Mouse (Mus musculus) liver, embryonic 14.5 days (tissue): ENCODE measurements around the gene Socs3. TPM values are rescaled to one million over a fixed set of nuclear protein-coding genes. Genes with fewer than 3 reads are reported as not detected.
A peak's percentile ranks its signal among the peaks of the same experiment; 100 is the strongest.

Source experiments
- ATAC-seq: fragments of 200-750 bp; cut with Nextera tagmentation; 2 replicates; pipeline ENCODE4 v1.8.0; 2017; ENCODE audit warnings: moderate number of reproducible peaks, mild to moderate bottlenecking, moderate library complexity; ENCODE audit not compliant: insufficient read depth
- DNase-seq, 3 experiments: peaks; one replicate each; pipeline ENCODE4 v3.0.0-alpha.2; 2012 to 2013; ENCODE audit warnings: low read depth in 3 of 3, low spot score in 3 of 3
- H3K27ac ChIP-seq: fragments of 300-500 bp; sonication (generic); 2 replicates; pipeline ENCODE4 v1.5.1; 2014; ENCODE audit warnings: moderate library complexity, mild to moderate bottlenecking, control low read depth, inconsistent platforms
- H3K27me3 ChIP-seq: fragments of 300-500 bp; sonication (generic); 2 replicates; pipeline ENCODE4 v1.6.1; 2014; ENCODE audit warnings: mild to moderate bottlenecking, low read length, moderate library complexity; ENCODE audit not compliant: control insufficient read depth, insufficient read depth
- H3K36me3 ChIP-seq: fragments of 300-500 bp; sonication (generic); replicated peaks from 2 replicates; pipeline ENCODE4 v1.6.1; 2014; ENCODE audit warnings: low read depth; ENCODE audit not compliant: control insufficient read depth, insufficient read depth
- H3K4me1 ChIP-seq, 2 experiments: fragments of 200-500 bp in 1 of 2; fragments of 300-500 bp in 1 of 2; sonication (generic) in 1 of 2; replicated peaks; 2 replicates each; pipeline ENCODE4 v1.6.1; 2012 to 2014; ENCODE audit warnings: antibody characterized with exemption in 1 of 2, inconsistent platforms in 1 of 2, low read length in 1 of 2; ENCODE audit not compliant: control insufficient read depth in 2 of 2, insufficient read depth in 2 of 2
- H3K4me2 ChIP-seq: fragments of 300-500 bp; sonication (generic); 2 replicates; pipeline ENCODE4 v1.6.1; 2014; ENCODE audit warnings: low read depth, mild to moderate bottlenecking, control low read depth, moderate library complexity
- H3K4me3 ChIP-seq, 2 experiments: fragments of 200-500 bp in 1 of 2; fragments of 300-500 bp in 1 of 2; sonication (generic) in 1 of 2; 2 replicates each; pipeline ENCODE4 v1.5.1; 2012 to 2014; ENCODE audit warnings: low read depth in 2 of 2, low read length in 2 of 2, mild to moderate bottlenecking in 2 of 2, control low read depth in 1 of 2, inconsistent platforms in 1 of 2, moderate library complexity in 1 of 2; ENCODE audit not compliant: insufficient read depth in 1 of 2
- H3K9ac ChIP-seq: fragments of 300-500 bp; sonication (generic); replicated peaks from 2 replicates; pipeline ENCODE4 v1.6.1; 2014; ENCODE audit warnings: mild to moderate bottlenecking, control low read depth, moderate library complexity
- H3K9me3 ChIP-seq: fragments of 300-500 bp; sonication (generic); 2 replicates; pipeline ENCODE4 v1.6.1; 2016; ENCODE audit warnings: low read length, mixed read lengths; ENCODE audit not compliant: control insufficient read depth
- CTCF ChIP-seq: IDR thresholded peaks from 2 replicates; pipeline ENCODE4 v1.5.1; 2016; ENCODE audit warnings: antibody characterized with exemption, low read depth, control low read depth
- EP300 ChIP-seq: IDR thresholded peaks from 2 replicates; pipeline ENCODE4 v1.6.1; 2016; ENCODE audit warnings: antibody characterized with exemption, low read depth
- WGBS: fragments of 180-500 bp; shearing (Covaris S2); extraction: QIAGEN DNeasy Blood & Tissue Kit; methylation state at CpG from one replicate; pipeline ENCODE4 v1.1.7; 2014; ENCODE audit not compliant: insufficient replicate concordance; 5-methylcytosine and 5-hydroxymethylcytosine counted together
- polyA plus RNA-seq, 2 experiments: library from polyadenylated mRNA; depleted of rRNA in 1 of 2; stranded (reverse) in 1 of 2; unstranded in 1 of 2; fragments of >200 nt; fragmentation: Nextera tagmentation in 1 of 2; extraction: Ambion mirVana in 1 of 2; gene quantifications; 2 replicates each; pipeline versions ENCODE4 v1.2.1 to v1.2.3; 2012 to 2014

The Socs3 gene
- polyA plus RNA-seq, 2 experiments: 2.7 to 7.0 TPM

GRCm38 (mm10) chr11:117991502-117992470 is 21.9 kb upstream of the Socs3 start:
- Histone ChIP-seq H3K9ac (no peak overlapping the region), H3K4me2 (no peak overlapping the region; the same call in 1 of the 2 replicates), H3K27ac (peak overlapping the region; percentile 27), H3K4me1 (peaks cover 30 to 61% of the 10 kb centered on the region in 2 experiments), H3K36me3 (no peaks in the 10 kb centered on the region), H3K9me3 (no peaks in the 10 kb centered on the region), H3K4me3 (no peak overlapping the region), H3K27me3 (no peaks in the 10 kb centered on the region)
- ATAC-seq (no peak), DNase-seq (peak in 1 of 3 experiments; percentile 53)
- TF ChIP-seq EP300: no peak
- no peak for TF ChIP-seq CTCF
- 38% methylated on average over 9 of the region's 9 CpGs for WGBS

GRCm38 (mm10) chr11:117989926-117990325 is 20.1 kb upstream of the Socs3 start:
- Histone ChIP-seq H3K36me3 (no peaks in the 10 kb centered on the region), H3K4me1 (peaks cover 30 to 66% of the 10 kb centered on the region in 2 experiments), H3K4me2 (peak overlapping the region; percentile 95), H3K27me3 (no peaks in the 10 kb centered on the region), H3K27ac (peak overlapping the region; percentile 10; the same call in 1 of the 2 replicates), H3K4me3 (no peak overlapping the region), H3K9me3 (no peaks in the 10 kb centered on the region), H3K9ac (no peak overlapping the region; the same call in 1 of the 2 replicates)
- peak in 1 of 3 experiments; percentile 52 for DNase-seq
- ATAC-seq: no peak
- TF ChIP-seq EP300 (no peak), CTCF (peak; percentile 57)
- 10% methylated on average over 10 of the region's 10 CpGs for WGBS

- TF ChIP-seq CTCF (no peak), EP300 (no peak)
- DNase-seq (no peak), ATAC-seq (no peak)
- Histone ChIP-seq H3K4me2 (peak overlapping the region; percentile 95), H3K4me1 (peaks cover 30 to 64% of the 10 kb centered on the region in 2 experiments), H3K9ac (no peak overlapping the region; the same call in 1 of the 2 replicates), H3K4me3 (no peak overlapping the region), H3K9me3 (no peaks in the 10 kb centered on the region), H3K27me3 (no peaks in the 10 kb centered on the region), H3K36me3 (no peaks in the 10 kb centered on the region), H3K27ac (no peak overlapping the region; the same call in 1 of the 2 replicates)
- 61% methylated on average over 4 of the region's 4 CpGs for WGBS
Measured at GRCm38 (mm10) chr11:117989241-117989640, 19.4 kb upstream of the Socs3 start.

DNA sequence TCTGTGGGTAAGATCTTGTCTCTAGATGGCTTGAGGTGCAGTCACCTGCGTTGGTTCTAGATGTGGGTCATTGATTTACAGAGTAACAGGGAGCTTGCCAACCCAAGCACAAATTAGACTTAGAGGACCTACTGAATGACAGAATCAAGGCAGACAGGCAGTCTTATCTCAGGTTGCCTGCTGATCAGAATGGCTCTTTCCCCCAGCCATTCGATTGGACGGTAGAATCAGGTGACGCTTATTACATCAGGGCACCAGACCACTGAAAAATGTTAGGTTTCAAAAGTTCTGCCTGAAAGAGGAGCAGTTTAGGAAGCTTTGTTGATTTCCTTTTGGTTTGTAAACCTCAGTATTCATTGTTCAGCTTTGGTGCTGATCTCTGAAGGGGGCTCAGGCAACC is 18.1 kb upstream of the Socs3 start:
- peak overlapping the region; percentile 77 to 81 for H3K4me3 ChIP-seq
- H3K9ac ChIP-seq: peak overlapping the region; percentile 87
- no peaks in the 10 kb centered on the region for H3K36me3 ChIP-seq
- WGBS: 16% methylated on average over 4 of the region's 4 CpGs
- H3K27me3 ChIP-seq: no peaks in the 10 kb centered on the region
- H3K27ac ChIP-seq: peak overlapping the region; percentile 77
- no peaks in the 10 kb centered on the region for H3K9me3 ChIP-seq
- H3K4me2 ChIP-seq: peak overlapping the region; percentile 95
- peak; percentile 67 to 75 (median 70) for DNase-seq
- TF ChIP-seq CTCF (no peak), EP300 (peak; percentile 17; the same call in 1 of the 2 replicates)
- H3K4me1 ChIP-seq: peaks cover 30 to 52% of the 10 kb centered on the region in 2 experiments
- peak; percentile 56; the same call in 1 of the 2 replicates for ATAC-seq

DNA sequence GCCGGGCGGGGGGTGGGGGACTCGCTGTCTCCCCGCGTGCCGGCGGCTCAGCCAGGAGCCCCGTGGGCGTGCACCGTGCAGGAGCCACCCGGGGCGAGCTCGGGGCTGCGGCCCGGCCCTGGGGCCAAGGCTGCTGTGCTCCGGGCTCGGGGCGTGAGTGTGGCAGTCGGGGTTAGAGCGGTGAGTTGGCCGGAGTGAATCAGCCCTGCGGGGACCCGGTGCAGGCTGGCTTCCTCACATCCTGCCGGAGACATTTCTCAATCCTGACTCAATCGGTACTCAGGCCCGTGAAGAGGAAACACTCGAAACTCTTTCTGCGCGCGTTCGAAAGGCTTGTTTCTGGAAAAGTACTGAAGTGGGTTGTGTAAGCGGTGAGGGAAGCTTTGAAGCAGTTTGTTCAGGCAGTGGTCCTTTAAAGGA is 17.2 kb upstream of the Socs3 start:
- H3K4me1 ChIP-seq: peaks cover 30 to 44% of the 10 kb centered on the region in 2 experiments
- DNase-seq (no peak), ATAC-seq (peak; percentile 79)

More for the DNA sequence above, 17.2 kb upstream of the Socs3 start:
- H3K36me3 ChIP-seq: no peaks in the 10 kb centered on the region
- under 1% methylated on average over 31 of the region's 32 CpGs for WGBS
- H3K4me2 ChIP-seq: peak overlapping the region; percentile 95
- H3K9me3 ChIP-seq: no peaks in the 10 kb centered on the region
- TF ChIP-seq CTCF: no peak
- TF ChIP-seq EP300: no peak
- peak overlapping the region; percentile 77 for H3K27ac ChIP-seq
- H3K9ac ChIP-seq: peak overlapping the region; percentile 87
- no peaks in the 10 kb centered on the region for H3K27me3 ChIP-seq
- peak overlapping the region; percentile 77 to 81 for H3K4me3 ChIP-seq
